Mouse (Mus musculus): Measurements from ENCODE around the gene Polr2c. TPM values are rescaled to one million over a fixed set of nuclear protein-coding genes. Genes with fewer than 3 reads are reported as not detected.
A peak's percentile ranks its signal among the peaks of the same experiment; 100 is the strongest.
"Not testable (repeated sequence)": the region's sequence is repeated elsewhere in the genome, so short reads cannot be mapped to it uniquely, and the experiment has no call there.

Gene Polr2c
- polyA plus RNA-seq, 1 experiment from 2014 or later: 112 TPM

DNA sequence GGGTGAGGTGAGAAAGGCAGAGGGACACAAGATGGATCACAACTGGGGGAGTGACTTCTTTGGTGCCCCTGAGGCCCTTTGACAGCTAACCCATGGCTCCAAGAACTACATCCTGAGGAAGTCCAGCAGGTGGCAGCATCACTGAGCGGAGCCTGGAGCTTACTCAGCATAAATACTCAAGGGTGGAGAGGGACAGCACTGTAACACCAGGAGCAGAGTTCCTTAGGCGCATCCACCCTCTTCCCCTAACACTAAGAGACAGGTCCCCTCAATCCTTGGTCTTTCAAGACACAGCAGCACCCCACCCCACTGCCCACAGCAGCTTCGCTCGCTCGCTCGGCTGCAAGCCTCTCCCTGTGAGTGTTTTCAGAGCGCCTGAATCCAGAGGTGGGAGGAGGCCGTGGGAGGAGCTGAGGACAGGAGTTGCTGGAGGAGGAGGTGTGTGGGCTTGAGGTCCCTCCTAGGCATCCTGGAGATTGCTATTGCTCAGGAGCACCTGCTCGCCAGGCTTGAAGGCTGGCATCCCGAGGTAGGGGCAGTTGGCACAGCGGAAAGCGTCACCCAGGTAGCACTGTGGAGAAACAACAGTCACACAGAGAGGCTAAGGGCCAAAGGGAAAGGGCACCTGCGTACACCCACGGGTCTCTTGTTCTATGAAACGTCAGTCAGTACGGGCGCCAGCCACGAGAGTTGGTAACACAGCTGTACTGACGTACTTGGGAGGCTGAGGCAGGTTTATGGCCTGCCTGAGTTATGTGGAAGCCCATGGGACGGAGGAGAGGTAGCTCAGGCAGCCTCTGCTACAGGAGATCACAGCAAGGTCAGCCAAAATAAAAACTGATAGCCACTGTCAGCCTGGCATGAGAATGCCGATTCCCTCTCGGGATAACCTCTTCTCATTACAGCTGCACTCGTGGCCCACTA is 34.4 kb upstream of the Polr2c start:
- Histone ChIP-seq H3K4me2 (no peak overlapping the region), H3K36me3 (peaks cover 79% of the 10 kb centered on the region), H3K9me3 (replicated peaks) (no peaks in the 10 kb centered on the region), H3K27me3 (replicated peaks) (no peaks in the 10 kb centered on the region), H3K4me3 (no peak overlapping the region), H3K4me1 (peaks cover 26% of the 10 kb centered on the region), H3K9ac (no peak overlapping the region), H3K27ac (0 out of 2 replicates have a peak overlapping the region, but pooled peaks have one; percentile 34)
- WGBS (ENCODE audit: insufficient replicate concordance): 84% methylated on average over 23 of the region's 23 CpGs
- peak; percentile 76 for ATAC-seq

DNA sequence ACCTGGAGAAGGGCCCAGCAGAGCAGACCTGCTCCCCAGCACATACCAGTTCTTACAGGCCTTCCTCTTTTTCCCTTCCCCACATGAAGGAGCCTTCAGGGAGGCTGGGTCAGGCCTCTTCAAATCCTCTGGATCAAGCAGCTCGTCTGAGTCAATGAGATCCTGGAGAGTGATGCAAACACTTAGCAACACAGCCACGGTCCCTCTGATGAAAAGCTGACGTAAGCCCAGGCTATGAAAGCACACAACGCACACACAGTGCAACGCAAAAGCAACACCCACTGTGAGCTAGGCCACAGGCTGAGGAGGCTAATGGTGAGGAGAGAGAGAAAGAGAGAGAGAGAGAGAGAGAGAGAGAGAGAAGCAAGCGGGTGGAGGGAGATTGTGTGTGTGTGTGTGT is 32.1 kb upstream of the Polr2c start:
- peaks cover 18% of the 10 kb centered on the region for H3K4me1 ChIP-seq
- ATAC-seq: no peak
- no peaks in the 10 kb centered on the region for H3K27me3 ChIP-seq (replicated peaks)
- no peak overlapping the region for H3K27ac ChIP-seq
- no peak overlapping the region for H3K4me3 ChIP-seq
- H3K4me2 ChIP-seq: no peak overlapping the region
- peaks cover 98% of the 10 kb centered on the region for H3K36me3 ChIP-seq
- H3K9ac ChIP-seq: no peak overlapping the region
- 81% methylated on average over 6 of the region's 6 CpGs for WGBS (ENCODE audit: insufficient replicate concordance)
- no peaks in the 10 kb centered on the region for H3K9me3 ChIP-seq (replicated peaks)

DNA sequence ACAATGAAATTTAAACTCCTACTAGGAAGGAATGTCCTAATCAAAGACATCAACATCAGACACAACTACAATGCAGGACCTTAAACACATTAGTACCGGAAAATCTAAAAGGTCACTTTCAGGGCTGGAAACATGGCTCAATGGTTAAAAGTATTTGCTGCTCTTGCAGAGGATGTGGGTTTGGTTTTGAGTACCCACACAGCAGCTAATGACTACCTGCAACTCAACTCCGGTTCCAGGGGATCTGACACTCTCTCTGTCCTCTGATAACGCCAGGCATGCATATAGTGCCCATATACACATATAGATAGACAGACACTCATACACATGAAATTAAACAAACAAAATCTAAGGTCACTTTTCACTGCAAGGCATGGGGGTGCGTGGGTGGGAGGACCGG is 31.0 kb upstream of the Polr2c start:
- WGBS (ENCODE audit: insufficient replicate concordance): 87% methylated on average over 5 of the region's 5 CpGs
- ATAC-seq: no peak
- H3K4me1 ChIP-seq: peaks cover 8% of the 10 kb centered on the region
- H3K4me3 ChIP-seq: no peak overlapping the region
- H3K27ac ChIP-seq: no peak overlapping the region
- no peaks in the 10 kb centered on the region for H3K27me3 ChIP-seq (replicated peaks)
- no peaks in the 10 kb centered on the region for H3K9me3 ChIP-seq (replicated peaks)
- peaks cover 98% of the 10 kb centered on the region for H3K36me3 ChIP-seq
- H3K9ac ChIP-seq: no peak overlapping the region
- H3K4me2 ChIP-seq: no peak overlapping the region

DNA sequence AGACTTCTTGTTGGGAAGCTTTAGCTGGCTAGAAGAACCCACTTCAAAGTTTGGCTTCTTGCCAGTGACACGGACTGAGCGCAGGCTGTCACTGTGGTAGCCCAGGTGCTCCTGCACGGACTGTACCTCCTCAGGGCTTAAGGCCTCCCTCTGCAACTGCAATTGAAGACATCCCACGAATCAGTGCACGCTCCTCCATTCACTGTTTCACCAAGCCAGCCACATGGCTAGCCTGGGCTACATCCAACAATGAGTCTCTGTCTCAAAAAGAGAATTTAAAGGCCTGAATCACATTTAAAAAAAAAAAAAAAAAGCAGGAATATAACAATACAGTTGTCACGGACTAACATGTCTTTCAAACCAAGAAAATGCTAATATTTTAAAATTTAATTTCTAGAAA is 29.0 kb upstream of the Polr2c start:
- no peak overlapping the region for H3K9ac ChIP-seq
- WGBS (ENCODE audit: insufficient replicate concordance): 90% methylated on average over 6 of the region's 6 CpGs
- no peak overlapping the region for H3K4me2 ChIP-seq
- peaks cover under 1% of the 10 kb centered on the region; the same call in 1 of the 2 replicates for H3K4me1 ChIP-seq
- ATAC-seq: no peak
- H3K36me3 ChIP-seq: peaks cover 96% of the 10 kb centered on the region
- H3K27me3 ChIP-seq (replicated peaks): no peaks in the 10 kb centered on the region
- no peak overlapping the region for H3K27ac ChIP-seq
- H3K4me3 ChIP-seq: no peak overlapping the region
- H3K9me3 ChIP-seq (replicated peaks): no peaks in the 10 kb centered on the region

DNA sequence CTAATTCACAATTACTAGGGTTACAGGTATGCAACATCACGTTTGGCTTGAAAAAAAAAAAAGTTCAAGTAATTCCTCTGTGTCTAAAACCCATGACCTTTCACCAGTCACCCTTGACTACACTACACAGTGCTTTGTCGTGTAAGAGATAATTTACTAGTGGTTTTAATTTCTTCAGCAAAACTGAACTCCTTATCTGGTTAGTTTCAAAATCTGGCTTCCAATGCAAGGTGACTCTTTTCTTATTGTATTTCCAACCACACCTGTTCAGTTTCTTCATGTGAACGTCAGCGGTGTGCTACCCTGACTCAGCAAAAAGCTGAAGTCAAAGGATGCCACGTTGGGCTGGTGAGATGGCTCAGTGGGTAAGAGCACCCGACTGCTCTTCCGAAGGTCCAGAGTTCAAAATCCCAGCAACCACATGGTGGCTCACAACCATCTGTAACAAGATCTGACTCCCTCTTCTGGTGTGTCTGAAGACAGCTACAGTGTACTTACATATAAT is 23.3 kb upstream of the Polr2c start:
- H3K4me1 ChIP-seq: peaks cover 36% of the 10 kb centered on the region
- H3K27me3 ChIP-seq (replicated peaks); H3K9me3 ChIP-seq (replicated peaks); H3K4me3 ChIP-seq; ATAC-seq; H3K4me2 ChIP-seq; H3K9ac ChIP-seq; H3K27ac ChIP-seq: not testable (repeated sequence)
- 65% methylated on average over 7 of the region's 7 CpGs for WGBS (ENCODE audit: insufficient replicate concordance)
- H3K36me3 ChIP-seq: peaks cover 50% of the 10 kb centered on the region

DNA sequence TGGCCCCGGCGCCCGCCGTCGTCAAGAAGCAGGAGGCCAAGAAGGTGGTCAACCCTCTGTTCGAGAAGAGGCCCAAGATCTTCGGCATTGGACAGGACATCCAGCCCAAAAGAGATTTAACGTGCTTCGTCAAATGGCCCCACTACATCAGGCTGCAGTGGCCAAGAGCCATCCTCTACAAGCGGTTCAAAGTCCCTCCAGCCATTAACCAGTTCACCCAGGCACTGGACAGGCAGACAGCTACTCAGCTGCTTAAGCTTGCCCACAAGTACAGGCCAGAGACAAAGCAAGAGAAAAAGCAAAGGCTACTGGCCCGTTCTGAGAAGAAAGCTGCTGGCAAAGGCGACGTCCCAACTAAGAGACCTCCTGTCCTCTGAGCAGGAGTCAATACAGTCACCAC is 21.5 kb upstream of the Polr2c start:
- Histone ChIP-seq H3K4me2 (peak overlapping the region; percentile 80), H3K9ac (peak overlapping the region; percentile 97; the same call in 1 of the 2 replicates), H3K4me1 (peaks cover 49% of the 10 kb centered on the region), H3K36me3 (peaks cover 34% of the 10 kb centered on the region)
- not testable (repeated sequence) for ATAC-seq; H3K9me3 ChIP-seq (replicated peaks); H3K4me3 ChIP-seq; H3K27ac ChIP-seq; H3K27me3 ChIP-seq (replicated peaks)
- 87% methylated on average over 13 of the region's 13 CpGs for WGBS (ENCODE audit: insufficient replicate concordance)

DNA sequence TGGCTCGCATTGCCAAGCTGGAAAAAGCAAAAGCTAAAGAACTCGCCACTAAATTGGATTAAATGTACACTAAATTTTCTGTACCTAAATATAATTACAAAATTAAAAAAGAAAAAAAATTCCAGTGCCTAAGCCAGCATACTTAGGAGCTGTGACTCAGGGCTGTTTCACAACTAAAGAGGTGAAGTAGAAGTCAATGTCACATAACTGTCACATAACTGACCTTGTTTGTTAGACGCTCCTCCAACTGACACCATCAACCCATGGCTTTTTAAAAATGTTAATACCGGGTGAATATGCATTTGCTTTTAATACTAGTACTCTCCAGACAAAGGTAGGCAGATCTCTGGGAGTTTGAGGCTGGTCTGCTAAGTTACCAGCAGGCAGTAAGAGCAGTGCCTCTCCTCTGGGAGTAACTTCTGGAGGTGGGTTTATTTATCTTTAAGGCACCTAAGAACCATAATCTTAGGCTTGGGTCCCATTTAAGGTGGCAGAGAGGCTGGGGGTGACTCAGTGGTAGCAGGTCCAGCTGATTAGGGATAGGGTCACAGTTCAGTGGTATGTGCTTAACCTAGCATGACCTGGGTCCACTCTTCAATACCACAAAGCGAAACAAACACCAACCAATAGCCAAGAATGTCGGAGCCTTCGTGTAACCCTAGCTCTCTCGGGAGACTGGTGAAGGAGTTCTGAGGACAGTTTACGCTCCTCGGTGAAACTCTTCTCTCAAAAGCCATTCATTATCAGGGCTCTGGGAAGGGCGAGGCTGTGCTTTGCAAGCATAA is 20.6 kb upstream of the Polr2c start:
- peak overlapping the region; percentile 94 for H3K27ac ChIP-seq
- H3K4me1 ChIP-seq: peaks cover 49% of the 10 kb centered on the region
- 0 out of 2 replicates have a peak, but pooled peaks have one; percentile 19 for ATAC-seq
- peak overlapping the region; percentile 97 for H3K9ac ChIP-seq
- no peaks in the 10 kb centered on the region for H3K9me3 ChIP-seq (replicated peaks)
- no peaks in the 10 kb centered on the region for H3K27me3 ChIP-seq (replicated peaks)
- peaks cover 25% of the 10 kb centered on the region for H3K36me3 ChIP-seq
- H3K4me3 ChIP-seq: peak overlapping the region; percentile 88
- 55% methylated on average over 11 of the region's 11 CpGs for WGBS (ENCODE audit: insufficient replicate concordance)
- peak overlapping the region; percentile 80 for H3K4me2 ChIP-seq

DNA sequence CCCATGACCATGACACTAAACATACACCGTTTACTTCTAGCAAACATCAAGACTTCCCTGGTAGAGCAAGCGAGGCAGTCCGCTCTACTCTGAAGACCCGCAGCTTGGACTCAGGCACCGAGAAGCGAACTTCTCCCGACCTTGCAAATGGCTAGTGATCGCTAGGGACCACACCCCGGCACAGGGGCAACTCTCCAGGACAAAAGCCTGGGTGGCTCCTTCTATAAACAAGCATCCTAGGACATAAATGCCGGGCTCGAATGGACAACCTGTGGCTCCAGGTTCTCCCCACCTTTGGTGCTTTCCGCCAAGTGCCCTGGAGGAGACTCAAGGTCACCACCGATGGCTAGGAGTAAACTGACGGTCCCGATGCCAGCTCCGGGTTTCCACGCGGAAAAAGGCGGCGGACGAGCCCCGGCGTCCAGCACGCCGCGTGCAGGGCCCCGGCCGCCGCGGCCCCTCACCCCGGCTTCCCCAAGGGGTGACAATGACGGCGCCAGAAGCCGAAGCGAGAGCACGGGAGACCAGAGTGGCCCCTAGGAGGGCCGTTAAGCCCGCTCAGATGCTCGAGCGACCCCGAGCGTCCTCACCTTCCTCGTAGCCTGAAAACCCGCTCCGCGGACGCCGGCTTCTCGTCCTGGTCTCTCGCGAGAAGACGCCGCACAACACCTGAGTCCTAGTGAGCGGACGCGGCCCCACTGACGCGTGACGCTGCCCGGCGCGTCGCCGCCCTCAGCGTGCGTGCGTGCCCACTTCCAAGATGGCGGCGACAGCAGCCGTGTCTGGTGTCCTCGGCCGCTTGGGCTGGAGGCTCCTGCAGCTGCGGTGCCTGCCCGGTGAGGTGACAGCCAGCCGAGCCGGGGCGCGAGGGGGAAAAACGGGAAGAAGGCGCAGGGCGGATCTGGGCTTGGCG is 19.3 kb upstream of the Polr2c start, which contains the start of the genes Coq9 and Ciapin1:
Gene Coq9 (plus strand): TSS at position 660 of the 913 bp plus-strand sequence.
Gene Ciapin1 (minus strand): TSS at position 697 of the 913 bp plus-strand sequence.
- WGBS (ENCODE audit: insufficient replicate concordance): under 1% methylated on average over 82 of the region's 82 CpGs
- peak; percentile 93 for ATAC-seq

DNA sequence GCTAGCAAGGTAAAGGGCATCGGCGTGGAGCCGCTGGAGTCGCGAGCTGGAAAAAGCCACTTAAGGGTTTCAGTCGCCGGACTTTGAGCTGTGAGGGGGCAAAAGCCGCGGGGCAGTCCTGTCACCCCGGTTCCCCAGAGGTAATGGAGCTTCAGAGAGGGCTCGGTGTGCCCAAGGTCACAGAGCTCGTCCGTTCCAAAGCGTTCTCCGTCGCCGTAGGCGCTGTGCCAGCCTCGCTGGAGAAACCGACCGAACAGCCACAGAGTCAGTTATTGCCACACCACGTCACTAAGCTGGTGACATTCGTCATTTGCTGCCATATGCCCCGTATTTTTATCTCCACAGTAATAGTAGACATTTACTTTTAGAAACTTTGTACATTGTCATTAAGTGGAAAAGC is 18.6 kb upstream of the Polr2c start:
- peak; percentile 66 for ATAC-seq
- Histone ChIP-seq H3K4me2 (peak overlapping the region; percentile 80), H3K27me3 (replicated peaks) (no peaks in the 10 kb centered on the region), H3K36me3 (peaks cover 23% of the 10 kb centered on the region), H3K9ac (peak overlapping the region; percentile 97), H3K4me3 (peak overlapping the region; percentile 88), H3K27ac (peak overlapping the region; percentile 94), H3K4me1 (peaks cover 53% of the 10 kb centered on the region), H3K9me3 (replicated peaks) (no peaks in the 10 kb centered on the region)
- under 1% methylated on average over 24 of the region's 24 CpGs for WGBS (ENCODE audit: insufficient replicate concordance)

More for the DNA sequence above, 19.3 kb upstream of the Polr2c start, which contains the start of the genes Coq9 and Ciapin1:
- peaks cover 19% of the 10 kb centered on the region for H3K36me3 ChIP-seq
- peak within 1 kb of the TSS; percentile 80 for H3K4me2 ChIP-seq
- peak within 1 kb of the TSS; percentile 97 for H3K9ac ChIP-seq
- no peaks in the 10 kb centered on the region for H3K27me3 ChIP-seq (replicated peaks)
- peaks cover 51% of the 10 kb centered on the region for H3K4me1 ChIP-seq
- H3K9me3 ChIP-seq (replicated peaks): no peaks in the 10 kb centered on the region
- H3K4me3 ChIP-seq: peak within 1 kb of the TSS; percentile 88
- peak within 1 kb of the TSS; percentile 94 for H3K27ac ChIP-seq

DNA sequence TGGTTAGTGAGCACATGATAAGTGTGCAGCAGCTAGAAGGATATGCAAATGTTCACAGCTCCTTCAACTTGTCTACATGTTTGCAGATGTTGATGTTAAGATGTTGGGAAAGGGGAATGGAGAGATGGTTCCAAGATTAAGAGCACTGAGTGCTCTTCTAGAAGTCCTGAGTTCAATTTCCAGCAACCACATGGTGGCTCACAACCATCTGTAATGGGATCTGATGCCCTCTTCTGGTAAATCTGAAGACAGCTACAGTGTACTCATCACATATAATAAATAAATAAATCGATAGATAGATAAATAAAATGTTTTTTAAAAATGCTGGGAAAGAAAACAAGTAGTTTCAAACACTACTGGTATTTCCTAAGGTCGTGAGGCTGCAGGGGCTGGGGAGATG is 16.1 kb upstream of the Polr2c start:
- H3K9ac ChIP-seq: no peak overlapping the region
- H3K27me3 ChIP-seq (replicated peaks): no peaks in the 10 kb centered on the region
- peaks cover 41% of the 10 kb centered on the region for H3K36me3 ChIP-seq
- 51% methylated on average over 2 of the region's 2 CpGs for WGBS (ENCODE audit: insufficient replicate concordance)
- H3K4me2 ChIP-seq: no peak overlapping the region
- H3K27ac ChIP-seq: no peak overlapping the region
- no peak overlapping the region for H3K4me3 ChIP-seq
- H3K9me3 ChIP-seq (replicated peaks): no peaks in the 10 kb centered on the region
- no peak for ATAC-seq
- H3K4me1 ChIP-seq: peaks cover 30% of the 10 kb centered on the region

DNA sequence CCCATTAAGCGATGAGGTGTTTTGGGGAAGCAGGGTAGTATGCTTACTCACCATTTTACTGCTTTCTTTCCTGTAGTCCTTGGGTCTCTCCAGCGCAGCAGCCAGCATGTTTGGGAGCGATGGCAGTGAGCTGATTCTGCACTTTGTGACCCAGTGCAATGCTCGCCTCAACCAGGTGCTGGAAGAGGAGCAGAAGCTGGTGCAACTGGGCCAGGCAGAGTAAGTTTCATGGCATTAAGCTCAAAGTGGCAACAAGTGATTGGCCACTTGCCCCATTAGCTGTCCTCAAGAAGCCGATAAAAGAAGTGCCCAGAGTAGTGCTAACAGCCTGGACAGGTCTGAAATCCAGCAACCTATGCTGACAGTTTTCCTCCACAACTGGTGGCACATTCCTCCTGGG is 7.2 kb upstream of the Polr2c start:
- Histone ChIP-seq H3K27me3 (replicated peaks) (no peaks in the 10 kb centered on the region), H3K27ac (no peak overlapping the region), H3K4me2 (no peak overlapping the region), H3K9me3 (replicated peaks) (no peaks in the 10 kb centered on the region), H3K36me3 (peaks cover 98% of the 10 kb centered on the region), H3K4me3 (no peak overlapping the region), H3K9ac (no peak overlapping the region), H3K4me1 (no peaks in the 10 kb centered on the region)
- WGBS (ENCODE audit: insufficient replicate concordance): 87% methylated on average over 5 of the region's 5 CpGs
- ATAC-seq: no peak

Data from liver, embryonic 12.5 days (tissue).